Mouse (Mus musculus) embryonic fibroblast, embryonic 13.5 days (primary cell): ENCODE data around the gene Rpl13a.

ENCODE experiments used
- CTCF ChIP-seq: IDR thresholded peaks from 2 replicates; pipeline ENCODE4 v1.5.1; 2011; ENCODE audit warnings: mild to moderate bottlenecking, control low read depth, low read length, moderate library complexity, borderline replicate concordance; ENCODE audit not compliant: insufficient read depth
- POLR2A ChIP-seq: IDR thresholded peaks from 2 replicates; pipeline ENCODE4 v1.6.1; 2011; ENCODE audit warnings: low read depth, mild to moderate bottlenecking, control low read depth, low read length, moderate library complexity

DNA sequence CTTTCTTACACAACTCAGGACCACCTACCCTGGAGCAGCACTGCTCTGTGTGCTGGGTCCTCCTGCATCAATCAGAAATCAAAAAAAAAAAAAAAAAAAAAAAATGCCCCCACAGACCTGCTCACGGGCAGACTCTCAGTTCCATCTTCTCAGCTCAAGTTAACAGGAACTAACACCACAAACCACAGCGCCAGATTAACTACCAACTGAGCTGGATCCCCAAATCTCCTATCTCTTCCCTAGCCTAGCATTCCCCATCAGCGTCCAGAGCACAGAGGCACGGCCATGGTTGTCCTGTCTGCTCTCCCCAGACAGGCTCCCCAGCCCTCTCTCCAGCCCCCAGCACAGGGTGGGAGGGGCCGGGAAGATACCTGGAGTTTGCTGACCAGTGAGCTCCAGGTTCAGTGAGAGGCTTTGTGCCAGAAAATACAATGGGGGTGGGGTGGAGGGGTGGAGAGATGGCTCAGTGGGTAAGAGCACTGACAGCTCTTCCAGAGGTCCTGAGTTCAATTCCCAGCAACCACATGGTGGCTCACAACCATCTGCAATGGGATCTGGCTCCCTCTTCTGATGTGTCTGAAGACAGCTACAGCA, 21.4 kb downstream of the Rpl13a start:
- TF ChIP-seq CTCF (no peak), POLR2A (no peak)
